Mouse (Mus musculus): ENCODE results near the gene Gars. TPM values are rescaled to one million over a fixed set of nuclear protein-coding genes. Genes with fewer than 3 reads are reported as not detected.

Gene Gars
- 71.9 to 93.7 TPM (median 86.8 TPM) in 3 replicates for total RNA-seq (2017)

DNA sequence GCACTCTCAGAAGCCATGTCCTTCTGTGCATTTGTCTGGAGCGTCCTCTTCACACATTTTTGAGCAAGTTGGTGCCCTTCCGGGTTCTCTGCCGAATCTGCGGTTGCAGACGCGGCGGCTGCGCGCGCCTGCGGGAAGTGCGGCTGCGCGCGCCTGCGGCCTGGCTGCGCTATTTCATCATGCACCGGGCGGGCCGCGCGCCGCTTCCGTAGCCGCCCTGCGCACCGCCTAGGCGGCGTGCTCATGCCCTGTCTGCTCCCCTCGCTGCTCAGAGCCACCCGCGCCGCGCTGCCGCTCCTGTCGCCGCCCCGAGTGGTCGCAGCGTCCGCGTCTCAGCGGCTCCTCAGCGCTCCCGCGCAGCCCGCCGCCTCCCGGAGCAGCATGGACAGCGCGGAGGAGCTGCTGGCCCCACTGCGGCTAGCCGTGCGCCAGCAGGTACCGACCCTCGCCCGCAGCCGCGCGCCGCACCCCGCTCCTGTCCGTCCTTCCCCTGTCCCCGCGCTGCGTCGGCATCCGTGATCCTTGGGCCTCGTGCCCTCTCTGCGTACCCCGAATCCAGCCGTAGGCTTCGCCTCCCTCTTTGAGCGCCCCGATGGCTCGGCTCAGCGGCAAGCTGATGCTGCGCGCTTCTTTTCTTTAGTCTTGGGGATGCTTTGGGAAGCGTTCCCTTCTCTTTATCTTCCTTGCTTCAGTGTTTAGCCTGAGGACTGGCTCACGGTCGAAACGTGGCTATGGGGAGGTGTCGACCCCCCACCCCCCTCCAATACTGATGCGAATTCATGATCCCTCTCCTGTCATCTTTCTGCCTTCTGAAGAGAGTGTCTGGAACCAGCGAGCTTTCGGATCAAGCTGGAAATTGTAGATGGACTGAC lies at the start of gene Gars:
Gene Gars (plus strand): TSS at position 209 of the 872 bp plus-strand sequence.
- peak; percentile 82 for ATAC-seq (replicated peaks; ENCODE audit: insufficient number of reproducible peaks, low FRiP score, low TSS enrichment, poor library complexity, severe bottlenecking)

- no peak for ATAC-seq (replicated peaks; ENCODE audit: insufficient number of reproducible peaks, low FRiP score, low TSS enrichment, poor library complexity, severe bottlenecking)
Measured at GRCm38 (mm10) chr6:54988141-54988540, 49.7 kb upstream of the Gars start.

DNA sequence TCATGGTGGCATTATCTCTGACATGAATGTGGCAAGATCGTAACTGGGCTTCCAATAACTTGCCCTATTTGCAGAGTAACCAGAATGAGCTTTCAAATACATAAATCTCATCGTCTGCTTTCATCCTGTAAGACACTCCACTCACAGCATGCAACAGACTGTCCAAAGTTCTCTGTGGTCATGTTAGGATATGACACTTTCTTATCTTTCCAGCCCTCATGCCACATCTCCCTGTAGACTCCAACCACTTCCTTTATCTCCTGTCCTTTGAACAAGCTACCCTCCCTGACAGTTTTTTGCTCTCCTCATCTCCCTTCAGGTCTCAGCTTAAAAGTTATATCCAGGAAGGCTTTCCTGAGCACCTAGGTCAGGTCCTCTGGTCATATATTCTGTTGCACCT lies 46.6 kb upstream of the Gars start:
- no peak for ATAC-seq (replicated peaks; ENCODE audit: insufficient number of reproducible peaks, low FRiP score, low TSS enrichment, poor library complexity, severe bottlenecking)

GRCm38 (mm10) chr6:54992141-54992540 lies 45.7 kb upstream of the Gars start:
- ATAC-seq (replicated peaks; ENCODE audit: insufficient number of reproducible peaks, low FRiP score, low TSS enrichment, poor library complexity, severe bottlenecking), result no peak

DNA sequence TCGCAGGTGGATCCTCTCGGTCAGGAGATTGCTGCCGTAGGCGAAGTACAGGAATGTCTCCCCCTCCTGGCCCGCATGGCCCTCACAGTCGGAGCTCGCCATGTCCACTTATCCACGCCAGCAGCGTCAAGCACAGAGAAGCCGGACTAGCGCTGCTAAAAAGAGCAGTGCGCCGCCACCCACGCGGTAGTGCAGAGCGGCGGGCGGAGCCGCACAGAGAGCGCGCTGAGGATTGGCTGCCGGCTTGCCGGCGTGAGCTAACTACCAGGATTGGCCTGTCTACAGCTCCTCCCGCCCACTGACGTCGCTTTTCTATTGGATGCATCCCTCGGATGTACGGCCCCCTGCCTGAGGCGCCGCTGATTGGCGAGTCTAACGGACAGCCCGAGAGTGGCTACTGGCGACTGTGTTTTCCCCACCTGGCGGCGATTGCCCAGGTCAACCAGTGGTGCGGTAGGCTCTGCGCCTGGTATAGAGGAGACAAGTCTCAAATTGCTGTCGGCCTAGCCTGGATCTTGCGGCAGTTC lies 45.0 kb upstream of the Gars start, which contains the start of gene Ggct:
Gene Ggct (minus strand): TSS at position 217 of the 527 bp plus-strand sequence.
- ATAC-seq (replicated peaks; ENCODE audit: insufficient number of reproducible peaks, low FRiP score, low TSS enrichment, poor library complexity, severe bottlenecking), result peak; percentile 98

GRCm38 (mm10) chr6:54996361-54996760 lies 41.4 kb upstream of the Gars start:
- ATAC-seq (replicated peaks; ENCODE audit: insufficient number of reproducible peaks, low FRiP score, low TSS enrichment, poor library complexity, severe bottlenecking), result no peak

- no peak for ATAC-seq (replicated peaks; ENCODE audit: insufficient number of reproducible peaks, low FRiP score, low TSS enrichment, poor library complexity, severe bottlenecking)
Measured at GRCm38 (mm10) chr6:54997726-54998125, 40.1 kb upstream of the Gars start.

DNA sequence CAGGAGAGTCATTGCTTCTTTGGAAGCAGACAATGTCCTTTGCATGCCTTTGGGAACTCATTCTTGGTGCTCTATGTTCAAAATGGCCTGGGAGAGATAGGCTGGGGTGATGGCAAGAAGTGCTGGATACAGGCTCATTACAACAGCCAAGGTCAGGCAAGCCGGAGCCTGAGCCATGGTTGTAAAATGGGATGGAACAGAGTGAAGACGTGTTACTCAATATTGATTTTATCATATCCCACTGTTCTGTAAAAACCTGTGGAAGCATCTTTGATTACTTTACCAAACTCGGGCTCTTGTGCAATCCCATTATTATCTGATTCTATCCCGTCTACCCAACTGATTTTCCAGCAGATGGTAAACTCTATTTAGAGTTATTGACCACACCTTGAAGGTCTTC lies 36.5 kb upstream of the Gars start:
- no peak for ATAC-seq (replicated peaks; ENCODE audit: insufficient number of reproducible peaks, low FRiP score, low TSS enrichment, poor library complexity, severe bottlenecking)

- no peak for ATAC-seq (replicated peaks; ENCODE audit: insufficient number of reproducible peaks, low FRiP score, low TSS enrichment, poor library complexity, severe bottlenecking)
Measured at GRCm38 (mm10) chr6:55002438-55002837, 35.4 kb upstream of the Gars start.

GRCm38 (mm10) chr6:55003559-55003958 lies 34.2 kb upstream of the Gars start:
- ATAC-seq (replicated peaks; ENCODE audit: insufficient number of reproducible peaks, low FRiP score, low TSS enrichment, poor library complexity, severe bottlenecking), result no peak

GRCm38 (mm10) chr6:55008401-55008800 lies 29.4 kb upstream of the Gars start:
- no peak for ATAC-seq (replicated peaks; ENCODE audit: insufficient number of reproducible peaks, low FRiP score, low TSS enrichment, poor library complexity, severe bottlenecking)

GRCm38 (mm10) chr6:55009391-55010230 lies 28.2 kb upstream of the Gars start:
- ATAC-seq (replicated peaks; ENCODE audit: insufficient number of reproducible peaks, low FRiP score, low TSS enrichment, poor library complexity, severe bottlenecking), result no peak

GRCm38 (mm10) chr6:55010330-55011091 lies 27.3 kb upstream of the Gars start:
- ATAC-seq (replicated peaks; ENCODE audit: insufficient number of reproducible peaks, low FRiP score, low TSS enrichment, poor library complexity, severe bottlenecking), result no peak

GRCm38 (mm10) chr6:55012516-55012915 lies 25.3 kb upstream of the Gars start:
- no peak for ATAC-seq (replicated peaks; ENCODE audit: insufficient number of reproducible peaks, low FRiP score, low TSS enrichment, poor library complexity, severe bottlenecking)

DNA sequence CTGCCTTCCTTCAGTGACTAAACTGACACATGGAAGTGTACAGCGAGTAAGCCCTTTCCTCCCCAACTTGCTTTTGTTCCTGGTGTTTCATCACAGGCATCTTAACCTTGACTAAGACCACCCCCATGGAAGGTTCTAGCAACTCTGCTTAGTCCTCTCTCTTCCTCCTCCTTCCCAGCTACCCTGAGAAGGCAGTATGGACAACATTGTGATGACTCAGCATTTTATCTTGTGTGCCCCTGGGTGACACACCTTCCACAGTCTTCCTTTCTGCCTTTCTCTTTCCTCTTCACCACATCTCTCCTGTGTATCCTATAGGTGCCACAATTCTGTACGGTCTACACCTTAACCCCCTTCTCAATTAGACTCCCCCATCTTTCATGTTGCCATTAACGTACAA lies 23.6 kb upstream of the Gars start:
- ATAC-seq (replicated peaks; ENCODE audit: insufficient number of reproducible peaks, low FRiP score, low TSS enrichment, poor library complexity, severe bottlenecking), result no peak

DNA sequence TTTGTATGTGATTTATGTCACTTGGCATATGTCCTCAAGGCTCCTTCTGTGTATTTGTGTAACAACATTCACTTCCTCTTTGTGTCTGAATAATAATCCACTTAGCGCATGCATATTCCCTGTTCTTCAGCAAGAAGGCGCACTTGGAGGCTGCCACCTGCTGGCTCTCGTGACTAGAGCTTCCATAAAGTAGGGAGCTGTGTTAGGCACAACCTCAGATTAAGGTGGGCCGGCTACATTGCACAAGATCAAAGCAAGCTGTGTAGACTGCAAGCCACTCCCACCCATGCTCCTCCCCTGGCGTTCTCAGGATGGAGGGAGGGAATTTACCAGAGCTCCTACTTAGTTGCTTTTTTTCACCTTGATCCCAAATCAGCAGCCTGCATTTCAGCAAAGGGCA lies 21.6 kb upstream of the Gars start:
- peak; percentile 65 for ATAC-seq (replicated peaks; ENCODE audit: insufficient number of reproducible peaks, low FRiP score, low TSS enrichment, poor library complexity, severe bottlenecking)

DNA sequence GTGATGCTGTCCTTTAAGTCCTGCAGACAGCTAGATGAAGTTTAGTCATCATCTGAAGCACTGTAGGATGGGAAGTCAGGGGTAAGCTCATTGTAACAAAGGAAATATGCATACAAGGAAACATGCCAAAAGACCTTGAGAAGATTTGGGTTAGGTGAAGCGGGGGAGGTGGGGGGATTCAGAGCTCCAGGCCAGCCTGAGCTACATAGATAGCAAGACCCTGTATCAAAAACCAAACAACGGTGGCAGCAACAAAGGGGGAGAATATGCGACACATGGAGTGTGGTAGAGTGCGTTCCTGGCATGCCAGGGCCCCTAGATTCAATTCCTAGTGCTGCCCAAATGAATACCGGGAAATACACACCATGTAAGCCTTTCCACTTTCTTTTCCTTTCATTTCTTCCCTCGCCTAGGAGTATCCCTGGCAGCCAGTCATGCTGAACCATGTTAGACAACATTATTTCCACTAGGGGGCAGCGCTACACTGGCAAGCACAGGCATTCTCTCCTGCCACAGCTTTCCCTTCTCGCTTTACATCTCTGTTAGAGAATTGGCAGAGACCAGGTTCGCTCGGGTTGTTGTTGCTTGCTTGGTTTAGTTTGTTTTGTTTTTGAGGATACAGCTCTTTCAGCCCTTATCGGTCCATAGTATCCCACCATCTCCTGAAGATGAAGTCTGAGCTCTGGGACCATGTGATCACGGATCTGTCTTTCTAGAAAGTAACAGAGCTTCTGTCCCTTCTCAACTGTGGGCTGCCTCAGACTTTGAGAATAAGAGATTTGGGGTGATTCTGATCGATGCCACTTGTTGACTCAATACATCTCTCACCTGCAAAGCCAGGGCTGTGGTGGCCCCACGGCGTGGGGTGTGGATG lies 20.9 kb upstream of the Gars start:
- ATAC-seq (replicated peaks; ENCODE audit: insufficient number of reproducible peaks, low FRiP score, low TSS enrichment, poor library complexity, severe bottlenecking), result peak; percentile 60; the same call in 1 of the 2 replicates

DNA sequence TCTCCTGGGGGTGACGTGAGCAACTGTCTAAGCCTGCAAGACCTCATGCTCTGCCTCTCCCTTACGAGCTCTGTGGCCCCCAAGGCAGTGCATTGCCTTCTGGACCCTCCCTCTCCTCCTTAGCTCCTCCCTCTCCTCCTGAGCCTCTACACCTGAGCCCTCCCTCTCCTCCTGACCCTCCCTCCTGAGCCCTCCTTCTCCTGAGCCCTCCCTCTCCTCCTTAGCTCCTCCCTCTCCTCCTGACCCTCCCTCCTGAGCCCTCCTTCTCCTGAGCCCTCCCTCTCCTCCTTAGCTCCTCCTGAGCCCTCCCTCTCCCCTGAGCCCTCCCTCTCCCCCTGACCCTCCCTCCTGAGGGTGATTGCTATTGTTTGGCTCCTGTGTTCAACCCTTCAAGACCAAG lies 19.4 kb upstream of the Gars start:
- no peak for ATAC-seq (replicated peaks; ENCODE audit: insufficient number of reproducible peaks, low FRiP score, low TSS enrichment, poor library complexity, severe bottlenecking)
